Mouse (Mus musculus) right cerebral cortex, postnatal 36 days (tissue): ENCODE measurements at regions not wholly inside any gene's neighbourhood (a gene's known extent, or its start where the extent isn't known, plus 50 kb on each side); places are given as distances from the start of the nearest gene placed in this dataset.
"Not testable (repeated sequence)": the region's sequence is repeated elsewhere in the genome, so short reads cannot be mapped to it uniquely, and the experiment has no call there.

Source experiments
- DNase-seq, 2 experiments: peaks; one replicate each; pipeline ENCODE4 v3.0.0; 2022; ENCODE audit warnings: low spot score in 2 of 2, mixed read lengths in 1 of 2

GRCm38 (mm10) chr14:104208040-104208816 lies 259.6 kb downstream of the Pou4f1 start:
- DNase-seq: no peak

- DNase-seq: no peak
Observed at GRCm38 (mm10) chr14:104206602-104207001, 261.2 kb downstream of the Pou4f1 start.

- no peak for DNase-seq
Observed at GRCm38 (mm10) chr14:104203239-104203986, 264.4 kb downstream of the Pou4f1 start.

- DNase-seq: no peak
Observed at GRCm38 (mm10) chr14:104193198-104193597, 274.6 kb downstream of the Pou4f1 start.

GRCm38 (mm10) chr14:104175122-104175521 lies 292.7 kb downstream of the Pou4f1 start:
- DNase-seq: no peak

- DNase-seq: no peak
Observed at GRCm38 (mm10) chr14:104146841-104147240, 302.6 kb upstream of the Ednrb start.

- no peak for DNase-seq
Observed at GRCm38 (mm10) chr14:104145395-104145794, 301.2 kb upstream of the Ednrb start.

- no peak for DNase-seq
Observed at GRCm38 (mm10) chr14:104114986-104115951, 271.1 kb upstream of the Ednrb start.

- DNase-seq: no peak
Observed at GRCm38 (mm10) chr14:104114182-104114581, 270.0 kb upstream of the Ednrb start.

- DNase-seq: no peak
Observed at GRCm38 (mm10) chr14:104113448-104113847, 269.2 kb upstream of the Ednrb start.

GRCm38 (mm10) chr14:104086381-104086780 lies 242.2 kb upstream of the Ednrb start:
- DNase-seq: no peak

- not testable (repeated sequence) for DNase-seq
Observed at GRCm38 (mm10) chr14:104064199-104064598, 220.0 kb upstream of the Ednrb start.

GRCm38 (mm10) chr14:104053697-104054096 lies 209.5 kb upstream of the Ednrb start:
- no peak for DNase-seq

GRCm38 (mm10) chr14:104038628-104039325 lies 194.6 kb upstream of the Ednrb start:
- peak; percentile 23 to 35 for DNase-seq

- DNase-seq: no peak
Observed at GRCm38 (mm10) chr14:104033606-104034005, 189.4 kb upstream of the Ednrb start.

- DNase-seq: no peak
Observed at GRCm38 (mm10) chr14:104030784-104031470, 186.7 kb upstream of the Ednrb start.

GRCm38 (mm10) chr14:104029668-104030530 lies 185.7 kb upstream of the Ednrb start:
- no peak for DNase-seq

GRCm38 (mm10) chr14:104027900-104028285 lies 183.7 kb upstream of the Ednrb start:
- no peak for DNase-seq

- DNase-seq: peak; percentile 11 to 12
Observed at GRCm38 (mm10) chr14:104027077-104027899, 183.1 kb upstream of the Ednrb start.
